Mouse (Mus musculus) embryonic facial prominence, embryonic 11.5 days (tissue): ENCODE measurements at regions not wholly inside any gene's neighbourhood (a gene's known extent, or its start where the extent isn't known, plus 50 kb on each side); places are given as distances from the start of the nearest gene placed in this dataset.

ENCODE experiments used
- ATAC-seq: fragments of 200-750 bp; cut with Nextera tagmentation; replicated peaks from 2 replicates; pipeline ENCODE4 v1.8.0; 2017; ENCODE audit warnings: low read depth; ENCODE audit not compliant: insufficient number of reproducible peaks, low FRiP score, low TSS enrichment
- DNase-seq: peaks from one replicate; pipeline ENCODE4 v3.0.0-alpha.2; 2015; ENCODE audit warnings: low spot score
- H3K27ac ChIP-seq: fragments of 300-500 bp; sonication (generic); replicated peaks from 2 replicates; pipeline ENCODE4 v1.5.1; 2014; ENCODE audit warnings: mild to moderate bottlenecking, low read depth, low read length, control low read depth
- H3K27me3 ChIP-seq: fragments of 300-500 bp; sonication (generic); 2 replicates; pipeline ENCODE4 v1.6.1; 2014; ENCODE audit warnings: mild to moderate bottlenecking, low read length, moderate library complexity, mixed read lengths; ENCODE audit not compliant: control insufficient read depth, insufficient read depth
- H3K36me3 ChIP-seq: fragments of 300-500 bp; sonication (generic); replicated peaks from 2 replicates; pipeline ENCODE4 v1.6.1; 2014; ENCODE audit warnings: low read depth, mild to moderate bottlenecking, low read length, moderate library complexity, mixed read lengths; ENCODE audit not compliant: control insufficient read depth, insufficient read depth
- H3K4me1 ChIP-seq: fragments of 300-500 bp; sonication (generic); 2 replicates; pipeline ENCODE4 v1.6.1; 2014; ENCODE audit warnings: low read length, mixed read lengths; ENCODE audit not compliant: control insufficient read depth, insufficient read depth
- H3K4me2 ChIP-seq: fragments of 300-500 bp; sonication (generic); 2 replicates; pipeline ENCODE4 v1.6.1; 2014; ENCODE audit warnings: low read depth, mild to moderate bottlenecking, control low read depth, low read length, moderate library complexity
- H3K4me3 ChIP-seq: fragments of 300-500 bp; sonication (generic); 2 replicates; pipeline ENCODE4 v1.5.1; 2014; ENCODE audit warnings: low read depth, low read length, control low read depth
- H3K9ac ChIP-seq: fragments of 300-500 bp; sonication (generic); replicated peaks from 2 replicates; pipeline ENCODE4 v1.6.1; 2014; ENCODE audit warnings: mild to moderate bottlenecking, control low read depth, low read length
- H3K9me3 ChIP-seq: fragments of 300-500 bp; sonication (generic); replicated peaks from 2 replicates; pipeline ENCODE4 v1.6.1; 2016; ENCODE audit warnings: mild to moderate bottlenecking, low read length, inconsistent platforms, mixed read lengths; ENCODE audit not compliant: control insufficient read depth
- WGBS: fragments of 180-500 bp; shearing (Covaris S2); extraction: QIAGEN DNeasy Blood & Tissue Kit; methylation state at CpG from one replicate; pipeline ENCODE4 v1.1.7; 2014; 5-methylcytosine and 5-hydroxymethylcytosine counted together

DNA sequence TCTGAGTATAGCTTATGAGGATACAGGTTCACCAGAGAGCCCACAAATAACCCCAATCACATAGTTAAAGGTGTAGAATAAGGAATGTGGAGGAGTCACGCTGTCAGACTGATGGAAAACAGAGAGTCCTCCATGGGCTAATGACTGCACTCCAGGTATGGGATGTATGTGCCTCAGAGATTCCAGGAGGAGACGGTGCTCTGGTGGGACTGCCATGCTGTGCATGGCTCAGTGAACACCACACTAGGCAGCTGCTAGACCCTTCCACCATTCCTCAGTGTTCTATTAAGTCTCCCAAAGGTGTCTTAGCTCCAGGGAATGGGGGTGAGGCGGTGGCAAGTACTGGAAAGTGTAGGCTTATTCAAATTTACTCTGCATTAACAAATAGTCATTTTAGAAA is 142.0 kb downstream of the Pxdc1 start:
- Histone ChIP-seq H3K27ac (no peak overlapping the region), H3K9me3 (no peaks in the 10 kb centered on the region)
- 87% methylated on average over 3 of the region's 3 CpGs for WGBS

DNA sequence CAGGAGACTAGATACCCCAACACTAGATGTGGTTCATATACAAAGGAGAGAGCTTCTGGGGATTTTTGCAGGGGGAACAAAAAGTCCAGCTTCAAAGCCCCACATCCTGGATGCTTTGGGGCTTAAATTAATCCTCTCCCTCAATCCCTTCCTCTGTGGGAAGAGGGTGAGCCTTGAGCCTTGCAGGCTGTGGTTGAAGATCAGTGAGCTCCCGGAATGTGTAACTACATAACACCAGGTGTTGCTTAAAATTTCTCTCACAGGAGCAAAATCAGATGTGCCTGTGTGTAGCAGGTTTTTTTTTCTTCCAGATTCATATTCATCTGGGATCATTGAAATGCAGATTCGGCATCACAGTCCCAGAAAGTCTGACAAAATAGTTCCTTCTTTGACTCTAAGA is 146.1 kb downstream of the Pxdc1 start:
- H3K4me3 ChIP-seq = no peak overlapping the region
- 83% methylated on average over 2 of the region's 2 CpGs for WGBS
- no peaks in the 10 kb centered on the region for H3K9me3 ChIP-seq
- no peak for DNase-seq
- no peaks in the 10 kb centered on the region for H3K4me1 ChIP-seq
- H3K27ac ChIP-seq = no peak overlapping the region
- no peak overlapping the region for H3K9ac ChIP-seq
- H3K36me3 ChIP-seq = no peaks in the 10 kb centered on the region
- no peak for ATAC-seq
- no peak overlapping the region for H3K4me2 ChIP-seq
- no peaks in the 10 kb centered on the region for H3K27me3 ChIP-seq

More for the DNA sequence above, 142.0 kb downstream of the Pxdc1 start:
- H3K9ac ChIP-seq = no peak overlapping the region
- ATAC-seq (no peak), DNase-seq (no peak)
- no peaks in the 10 kb centered on the region for H3K27me3 ChIP-seq
- H3K4me3 ChIP-seq = no peak overlapping the region
- H3K4me1 ChIP-seq = no peaks in the 10 kb centered on the region
- H3K4me2 ChIP-seq = no peak overlapping the region
- no peaks in the 10 kb centered on the region for H3K36me3 ChIP-seq

GRCm38 (mm10) chr13:34505861-34506260 is 147.4 kb downstream of the Pxdc1 start:
- H3K9me3 ChIP-seq = no peaks in the 10 kb centered on the region
- no peak overlapping the region for H3K4me2 ChIP-seq
- H3K9ac ChIP-seq = no peak overlapping the region
- no peak for DNase-seq
- no peak for ATAC-seq
- no peaks in the 10 kb centered on the region for H3K4me1 ChIP-seq
- WGBS = 81% methylated on average over 2 of the region's 2 CpGs
- H3K36me3 ChIP-seq = no peaks in the 10 kb centered on the region
- no peak overlapping the region for H3K27ac ChIP-seq
- no peak overlapping the region for H3K4me3 ChIP-seq
- H3K27me3 ChIP-seq = no peaks in the 10 kb centered on the region

- ATAC-seq = no peak
Observed at GRCm38 (mm10) chr13:34504879-34505278, 148.4 kb downstream of the Pxdc1 start.

GRCm38 (mm10) chr13:34498910-34499309 is 153.9 kb upstream of the Slc22a23 start:
- H3K4me1 ChIP-seq = no peaks in the 10 kb centered on the region
- no peak overlapping the region for H3K27ac ChIP-seq
- H3K9me3 ChIP-seq = no peaks in the 10 kb centered on the region
- no peak overlapping the region for H3K4me3 ChIP-seq
- WGBS = 100% methylated on average over 2 of the region's 2 CpGs
- DNase-seq (no peak), ATAC-seq (no peak)
- no peaks in the 10 kb centered on the region for H3K27me3 ChIP-seq
- H3K36me3 ChIP-seq = no peaks in the 10 kb centered on the region
- H3K9ac ChIP-seq = no peak overlapping the region
- H3K4me2 ChIP-seq = no peak overlapping the region

More at GRCm38 (mm10) chr13:34504879-34505278, 148.4 kb downstream of the Pxdc1 start:
- Histone ChIP-seq H3K9me3 (no peaks in the 10 kb centered on the region), H3K27ac (no peak overlapping the region), H3K27me3 (no peaks in the 10 kb centered on the region), H3K4me2 (no peak overlapping the region), H3K4me1 (no peaks in the 10 kb centered on the region), H3K4me3 (no peak overlapping the region), H3K36me3 (no peaks in the 10 kb centered on the region), H3K9ac (no peak overlapping the region)
- WGBS = 92% methylated on average over 3 of the region's 3 CpGs
- DNase-seq = no peak

GRCm38 (mm10) chr13:34497667-34498066 is 152.7 kb upstream of the Slc22a23 start:
- Histone ChIP-seq H3K4me3 (no peak overlapping the region), H3K9ac (no peak overlapping the region), H3K36me3 (no peaks in the 10 kb centered on the region), H3K4me2 (no peak overlapping the region), H3K4me1 (no peaks in the 10 kb centered on the region), H3K9me3 (no peaks in the 10 kb centered on the region), H3K27ac (no peak overlapping the region), H3K27me3 (no peaks in the 10 kb centered on the region)
- DNase-seq (no peak), ATAC-seq (no peak)
- WGBS = 85% methylated on average over 3 of the region's 3 CpGs

DNA sequence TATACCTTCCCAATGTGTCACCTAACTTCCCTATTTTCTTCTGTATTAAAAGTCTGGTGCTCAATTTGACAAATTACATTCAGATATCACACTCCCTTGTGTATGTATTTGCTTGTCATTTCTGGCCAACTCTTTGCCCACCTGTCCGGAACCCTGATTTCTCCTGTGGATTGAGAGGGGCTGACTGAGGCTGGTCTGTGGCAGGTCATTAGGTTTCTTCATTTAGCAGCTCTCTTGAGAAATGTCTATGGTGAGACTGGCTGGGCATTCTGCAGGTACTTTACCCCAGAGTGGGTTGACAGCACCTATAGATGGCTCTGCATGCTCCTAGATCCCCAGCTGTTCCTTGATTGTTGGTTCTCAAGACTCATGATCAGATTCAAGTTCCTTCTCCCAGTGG is 139.8 kb upstream of the Slc22a23 start:
- Histone ChIP-seq H3K9me3 (no peaks in the 10 kb centered on the region), H3K9ac (no peak overlapping the region), H3K27ac (no peak overlapping the region), H3K4me1 (no peaks in the 10 kb centered on the region), H3K27me3 (no peaks in the 10 kb centered on the region), H3K4me3 (no peak overlapping the region), H3K4me2 (no peak overlapping the region), H3K36me3 (no peaks in the 10 kb centered on the region)
- 93% methylated on average over 1 of the region's 1 CpGs for WGBS
- no peak for DNase-seq
- ATAC-seq = no peak

DNA sequence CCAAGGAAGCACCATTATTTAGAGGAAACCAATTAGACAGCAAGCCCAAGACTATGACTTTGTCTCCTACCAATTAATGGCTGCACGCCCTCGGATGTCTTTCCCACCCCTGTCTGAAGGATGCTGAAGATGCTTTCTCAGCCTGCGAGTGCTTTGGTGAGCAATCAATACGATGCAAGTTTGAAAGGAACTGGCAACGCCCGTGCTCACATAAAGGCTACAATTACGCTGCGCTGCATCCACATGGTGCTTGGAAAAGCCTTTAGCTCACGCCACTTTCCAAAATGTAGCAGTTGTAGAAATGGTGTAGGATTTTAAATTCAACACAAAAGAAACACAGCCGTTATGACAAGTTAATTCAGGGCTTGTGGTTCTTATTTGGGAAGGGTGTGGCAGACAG is 136.5 kb upstream of the Slc22a23 start:
- no peak for ATAC-seq
- Histone ChIP-seq H3K27me3 (no peaks in the 10 kb centered on the region), H3K9me3 (no peaks in the 10 kb centered on the region), H3K4me1 (no peaks in the 10 kb centered on the region), H3K4me2 (no peak overlapping the region), H3K9ac (no peak overlapping the region), H3K4me3 (no peak overlapping the region), H3K36me3 (no peaks in the 10 kb centered on the region), H3K27ac (no peak overlapping the region)
- WGBS = 84% methylated on average over 10 of the region's 10 CpGs
- DNase-seq = no peak
